Mouse (Mus musculus): Measurements from ENCODE around the gene Klk7. TPM values are rescaled to one million over a fixed set of nuclear protein-coding genes. Genes with fewer than 3 reads are reported as not detected.

Gene Klk7
- polyA plus RNA-seq, 1 experiment = not detected

- DNase-seq (ENCODE audit: extremely low spot score in 1 of 2, low spot score in 1 of 2) = no peak
These were observed 14.7 kb upstream of the Klk7 start for GRCm38 (mm10) chr7:43796355-43796754.

- DNase-seq (ENCODE audit: extremely low spot score in 1 of 2, low spot score in 1 of 2) = no peak
These were observed 13.7 kb upstream of the Klk7 start, which contains the start of gene Klk8 for GRCm38 (mm10) chr7:43797333-43797769. TSS of gene Klk8 (plus strand) at chr7:43797577.

- DNase-seq (ENCODE audit: extremely low spot score in 1 of 2, low spot score in 1 of 2) = no peak
These were observed 13.1 kb upstream of the Klk7 start for GRCm38 (mm10) chr7:43797844-43798462.

- DNase-seq (ENCODE audit: extremely low spot score in 1 of 2, low spot score in 1 of 2) = no peak
These were observed 11.2 kb upstream of the Klk7 start for GRCm38 (mm10) chr7:43799876-43800275.

- no peak for DNase-seq (ENCODE audit: extremely low spot score in 1 of 2, low spot score in 1 of 2)
These were observed 4.1 kb downstream of the Klk7 start for GRCm38 (mm10) chr7:43815211-43815610.

GRCm38 (mm10) chr7:43816746-43817145 lies 5.7 kb downstream of the Klk7 start:
- DNase-seq (ENCODE audit: extremely low spot score in 1 of 2, low spot score in 1 of 2) = no peak

GRCm38 (mm10) chr7:43821581-43821980 lies 10.5 kb downstream of the Klk7 start:
- no peak for DNase-seq (ENCODE audit: extremely low spot score in 1 of 2, low spot score in 1 of 2)

- no peak for DNase-seq (ENCODE audit: extremely low spot score in 1 of 2, low spot score in 1 of 2)
These were observed 13.1 kb downstream of the Klk7 start, which contains the start of gene Klk6 for GRCm38 (mm10) chr7:43824199-43824598. TSS of gene Klk6 (plus strand) at chr7:43824499.

- no peak for DNase-seq (ENCODE audit: extremely low spot score in 1 of 2, low spot score in 1 of 2)
These were observed 15.0 kb downstream of the Klk7 start for GRCm38 (mm10) chr7:43826056-43826455.

GRCm38 (mm10) chr7:43827706-43828105 lies 16.6 kb downstream of the Klk7 start:
- DNase-seq (ENCODE audit: extremely low spot score in 1 of 2, low spot score in 1 of 2) = no peak

- DNase-seq (ENCODE audit: extremely low spot score in 1 of 2, low spot score in 1 of 2) = no peak
These were observed 17.9 kb downstream of the Klk7 start for GRCm38 (mm10) chr7:43829006-43829405.

- DNase-seq (ENCODE audit: extremely low spot score in 1 of 2, low spot score in 1 of 2) = no peak
These were observed 30.6 kb downstream of the Klk7 start, which contains the start of gene Klk5 for GRCm38 (mm10) chr7:43841701-43842100. TSS of gene Klk5 (plus strand) at chr7:43841971.

GRCm38 (mm10) chr7:43843801-43844200 lies 32.7 kb downstream of the Klk7 start:
- no peak for DNase-seq (ENCODE audit: extremely low spot score in 1 of 2, low spot score in 1 of 2)

GRCm38 (mm10) chr7:43851616-43852015 lies 40.5 kb downstream of the Klk7 start:
- no peak for DNase-seq (ENCODE audit: extremely low spot score in 1 of 2, low spot score in 1 of 2)

GRCm38 (mm10) chr7:43854642-43855380 lies 43.7 kb downstream of the Klk7 start:
- no peak for DNase-seq (ENCODE audit: extremely low spot score in 1 of 2, low spot score in 1 of 2)

- DNase-seq (ENCODE audit: extremely low spot score in 1 of 2, low spot score in 1 of 2) = no peak
These were observed 44.6 kb downstream of the Klk7 start for GRCm38 (mm10) chr7:43855709-43856108.

- DNase-seq (ENCODE audit: extremely low spot score in 1 of 2, low spot score in 1 of 2) = no peak
These were observed 45.2 kb downstream of the Klk7 start for GRCm38 (mm10) chr7:43856307-43856706.

- no peak for DNase-seq (ENCODE audit: extremely low spot score in 1 of 2, low spot score in 1 of 2)
These were observed 46.4 kb downstream of the Klk7 start for GRCm38 (mm10) chr7:43857501-43857900.

GRCm38 (mm10) chr7:43860411-43860810 lies 49.3 kb downstream of the Klk7 start:
- DNase-seq (ENCODE audit: extremely low spot score in 1 of 2, low spot score in 1 of 2) = no peak

All from frontal cortex, adult 2 months (tissue).